Mouse (Mus musculus): ENCODE data around the gene Gm4981.

GRCm38 (mm10) chr10:58217366-58217765, 19.1 kb downstream of the Gm4981 start:
- no peak for TF ChIP-seq MAFK (IDR thresholded peaks at IDR 0.05; ENCODE audit: borderline replicate concordance, low read depth, low read length)
- TF ChIP-seq POLR2AphosphoS2 (IDR thresholded peaks at IDR 0.05; ENCODE audit: low read length), result no peak
- no peak for TF ChIP-seq CTCF (IDR thresholded peaks at IDR 0.05 in 2 of 3, conservative IDR thresholded peaks at IDR 0.05 in 1 of 3; ENCODE audit: control insufficient read depth in 1 of 3, insufficient read depth in 1 of 3, low read depth in 2 of 3, low read length in 3 of 3, poor library complexity in 1 of 3, severe bottlenecking in 1 of 3)
